Mouse (Mus musculus): ENCODE measurements around the gene Tbc1d16. TPM values are rescaled to one million over a fixed set of nuclear protein-coding genes. Genes with fewer than 3 reads are reported as not detected.

Gene Tbc1d16
- polyA plus RNA-seq, 2 experiments, result 16.3 to 29.2 TPM

DNA sequence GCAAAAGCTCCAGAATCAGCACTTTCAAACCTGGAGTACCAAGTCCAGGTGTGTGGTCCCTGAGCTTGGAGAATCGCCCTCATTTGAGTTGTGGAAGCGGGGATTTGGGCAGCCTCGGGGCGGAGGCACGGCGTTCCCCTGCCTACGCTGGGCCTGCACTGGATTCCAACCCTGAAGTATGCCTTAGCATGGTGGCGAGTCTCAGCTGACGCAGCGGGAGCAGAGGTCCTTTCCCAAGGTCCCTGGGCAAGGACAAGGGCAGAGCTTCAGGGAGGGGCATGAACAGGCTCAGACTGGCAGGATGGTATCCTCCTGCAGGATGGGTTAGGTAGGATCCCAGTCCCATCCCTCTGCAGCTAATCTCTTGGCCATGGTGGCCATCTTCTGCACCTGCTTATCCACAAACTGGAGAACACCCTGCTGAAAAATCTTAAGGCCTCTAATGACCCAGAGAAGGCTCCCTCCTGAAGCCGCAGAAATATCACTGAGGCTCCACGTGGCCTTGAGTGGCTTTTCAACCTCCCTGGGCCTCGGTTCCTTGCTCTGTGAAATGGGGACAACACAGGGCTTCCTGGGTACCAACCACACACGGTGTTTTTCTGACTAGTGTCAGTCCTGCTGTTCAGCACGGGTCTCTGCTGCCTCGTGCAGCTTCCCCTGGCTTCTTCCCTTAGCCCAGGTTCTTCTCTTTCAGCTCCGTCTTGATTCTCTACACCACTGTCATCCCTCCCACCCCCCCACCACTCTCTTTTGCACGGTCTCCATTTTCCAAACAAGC lies 98.8 kb downstream of the Tbc1d16 start:
- Histone ChIP-seq H3K4me2 (replicated peaks; ENCODE audit: low read depth, low read length, severe bottlenecking) (peak overlapping the region; percentile 44), H3K27ac (replicated peaks; ENCODE audit: low read depth, low read length) (no peak overlapping the region), H3K4me1 (ENCODE audit: control insufficient read depth, insufficient read depth, low read length) (peaks cover 39% of the 10 kb centered on the region), H3K9me3 (ENCODE audit: control insufficient read depth, low read length) (no peaks in the 10 kb centered on the region), H3K27me3 (ENCODE audit: control insufficient read depth, insufficient read depth, low read length) (no peaks in the 10 kb centered on the region), H3K36me3 (ENCODE audit: control insufficient read depth, insufficient read depth, low read length) (no peaks in the 10 kb centered on the region), H3K4me3 (replicated peaks; ENCODE audit: low read length) (0 out of 2 replicates have a peak overlapping the region, but pooled peaks have one; percentile 20), H3K9ac (ENCODE audit: low read depth, low read length, severe bottlenecking) (no peak overlapping the region)
- DNase-seq (ENCODE audit: low spot score) (no peak), ATAC-seq (ENCODE audit: low FRiP score, low read depth) (no peak)
- WGBS, result 29% methylated on average over 18 of the region's 18 CpGs
- TF ChIP-seq POLR2A (IDR thresholded peaks at IDR 0.05; ENCODE audit: borderline replicate concordance, extremely low read depth, insufficient read depth, insufficient read length), result no peak

DNA sequence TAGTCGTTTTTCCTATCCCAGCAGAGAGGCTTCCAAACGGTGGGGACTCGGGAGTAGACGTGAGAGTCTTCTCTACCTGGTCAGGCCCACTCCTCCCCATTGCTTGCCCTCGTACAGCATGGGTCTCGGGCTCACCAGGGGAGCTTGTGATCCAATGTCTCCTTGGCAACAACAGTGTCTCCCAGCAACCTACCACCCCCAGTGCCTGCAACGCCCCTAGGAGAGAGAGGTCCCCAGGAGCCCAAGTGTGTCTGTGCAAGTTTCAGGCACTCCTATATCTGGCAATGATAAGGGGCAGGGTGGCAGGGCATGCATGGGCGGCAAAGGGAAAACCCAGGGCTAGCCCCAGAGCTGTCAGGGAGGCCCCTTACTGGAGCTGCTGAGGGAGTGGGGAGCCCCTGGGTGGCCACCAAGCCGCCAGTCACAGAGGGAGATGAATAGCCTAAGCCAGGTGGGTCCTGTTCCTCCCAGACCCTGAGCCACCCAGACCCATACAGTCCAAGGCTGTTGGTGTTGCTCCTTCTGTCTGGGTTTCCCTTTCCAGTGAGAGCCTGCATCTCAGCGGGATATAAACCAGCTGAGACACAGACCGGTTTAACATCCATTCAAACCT lies 99.5 kb downstream of the Tbc1d16 start:
- no peak for TF ChIP-seq POLR2A (IDR thresholded peaks at IDR 0.05; ENCODE audit: borderline replicate concordance, extremely low read depth, insufficient read depth, insufficient read length)
- Histone ChIP-seq H3K4me1 (ENCODE audit: control insufficient read depth, insufficient read depth, low read length) (peaks cover 36% of the 10 kb centered on the region), H3K27me3 (ENCODE audit: control insufficient read depth, insufficient read depth, low read length) (no peaks in the 10 kb centered on the region), H3K4me2 (replicated peaks; ENCODE audit: low read depth, low read length, severe bottlenecking) (no peak overlapping the region), H3K9ac (ENCODE audit: low read depth, low read length, severe bottlenecking) (no peak overlapping the region), H3K27ac (replicated peaks; ENCODE audit: low read depth, low read length) (no peak overlapping the region), H3K4me3 (replicated peaks; ENCODE audit: low read length) (no peak overlapping the region), H3K9me3 (ENCODE audit: control insufficient read depth, low read length) (no peaks in the 10 kb centered on the region), H3K36me3 (ENCODE audit: control insufficient read depth, insufficient read depth, low read length) (no peaks in the 10 kb centered on the region)
- 50% methylated on average over 11 of the region's 11 CpGs for WGBS
- ATAC-seq (ENCODE audit: low FRiP score, low read depth) (no peak), DNase-seq (ENCODE audit: low spot score) (no peak)

DNA sequence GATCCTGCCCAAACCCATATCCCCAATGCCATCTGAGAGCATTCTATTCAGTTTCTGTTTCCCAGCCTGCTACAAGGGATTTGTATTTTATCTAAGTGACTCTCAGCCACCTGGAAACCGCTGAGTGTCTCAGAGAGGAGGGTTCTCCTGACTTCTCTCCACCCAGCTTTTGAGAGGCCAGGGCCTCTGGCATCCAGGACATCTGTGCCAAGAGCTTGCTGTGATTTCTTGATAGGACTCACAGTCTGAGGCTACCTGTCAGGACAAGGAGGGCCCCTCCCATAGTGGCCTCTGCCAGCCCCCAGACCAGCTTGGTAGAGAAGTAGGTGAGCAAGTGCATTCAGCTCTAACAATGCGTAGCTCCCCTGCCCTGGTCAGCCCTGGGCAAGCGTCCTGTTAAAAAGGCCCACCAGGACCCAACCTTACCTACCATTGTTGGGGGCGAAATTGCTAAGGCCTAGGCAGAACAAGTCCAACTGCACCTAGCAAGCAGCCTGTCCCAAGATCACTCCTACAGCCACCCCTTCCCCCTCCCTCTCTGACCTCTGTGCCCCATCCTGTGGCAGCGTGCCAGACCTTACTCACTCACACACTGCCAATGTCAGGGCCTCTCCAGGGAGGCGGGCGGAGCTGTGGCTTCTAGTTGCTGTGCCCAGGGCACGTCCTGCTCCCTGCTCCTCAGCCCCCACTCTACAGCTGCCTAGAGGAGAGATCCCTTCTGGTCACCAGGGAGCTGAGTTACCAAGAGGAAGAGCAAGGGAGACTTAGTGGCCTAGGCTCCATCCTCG lies 100.4 kb downstream of the Tbc1d16 start:
- Histone ChIP-seq H3K4me3 (replicated peaks; ENCODE audit: low read length) (no peak overlapping the region), H3K9ac (ENCODE audit: low read depth, low read length, severe bottlenecking) (no peak overlapping the region), H3K27ac (replicated peaks; ENCODE audit: low read depth, low read length) (no peak overlapping the region), H3K4me2 (replicated peaks; ENCODE audit: low read depth, low read length, severe bottlenecking) (no peak overlapping the region), H3K9me3 (ENCODE audit: control insufficient read depth, low read length) (no peaks in the 10 kb centered on the region), H3K4me1 (ENCODE audit: control insufficient read depth, insufficient read depth, low read length) (peaks cover 34% of the 10 kb centered on the region), H3K27me3 (ENCODE audit: control insufficient read depth, insufficient read depth, low read length) (no peaks in the 10 kb centered on the region), H3K36me3 (ENCODE audit: control insufficient read depth, insufficient read depth, low read length) (no peaks in the 10 kb centered on the region)
- ATAC-seq (ENCODE audit: low FRiP score, low read depth) (no peak), DNase-seq (ENCODE audit: low spot score) (peak; percentile 37)
- WGBS, result 62% methylated on average over 9 of the region's 9 CpGs
- no peak for TF ChIP-seq POLR2A (IDR thresholded peaks at IDR 0.05; ENCODE audit: borderline replicate concordance, extremely low read depth, insufficient read depth, insufficient read length)

DNA sequence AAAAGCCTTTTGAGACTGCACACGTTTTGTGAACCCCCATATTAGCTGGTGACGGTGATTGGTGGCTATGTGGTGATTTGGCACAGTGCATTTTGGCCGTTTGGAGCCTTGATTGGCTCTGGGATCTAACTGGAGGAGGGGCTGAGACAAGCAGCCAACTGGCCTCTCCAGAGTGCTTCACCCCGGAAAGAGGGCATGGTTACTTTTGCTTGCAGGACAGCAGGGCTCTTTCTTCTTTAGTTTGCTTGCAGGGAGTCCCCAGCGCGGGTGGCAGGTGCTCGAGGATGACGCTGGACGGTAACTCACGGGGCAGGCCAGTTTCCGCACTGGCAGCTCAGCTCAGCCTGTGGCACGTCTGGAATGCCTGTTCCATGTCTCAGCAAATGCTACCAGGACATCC lies 101.2 kb downstream of the Tbc1d16 start:
- H3K36me3 ChIP-seq (ENCODE audit: control insufficient read depth, insufficient read depth, low read length), result no peaks in the 10 kb centered on the region
- no peak overlapping the region for H3K27ac ChIP-seq (replicated peaks; ENCODE audit: low read depth, low read length)
- H3K9ac ChIP-seq (ENCODE audit: low read depth, low read length, severe bottlenecking), result no peak overlapping the region
- no peaks in the 10 kb centered on the region for H3K27me3 ChIP-seq (ENCODE audit: control insufficient read depth, insufficient read depth, low read length)
- DNase-seq (ENCODE audit: low spot score), result no peak
- no peak for TF ChIP-seq POLR2A (IDR thresholded peaks at IDR 0.05; ENCODE audit: borderline replicate concordance, extremely low read depth, insufficient read depth, insufficient read length)
- no peak overlapping the region for H3K4me3 ChIP-seq (replicated peaks; ENCODE audit: low read length)
- ATAC-seq (ENCODE audit: low FRiP score, low read depth), result no peak
- 41% methylated on average over 11 of the region's 12 CpGs for WGBS
- peaks cover 34% of the 10 kb centered on the region for H3K4me1 ChIP-seq (ENCODE audit: control insufficient read depth, insufficient read depth, low read length)
- H3K4me2 ChIP-seq (replicated peaks; ENCODE audit: low read depth, low read length, severe bottlenecking), result no peak overlapping the region; the same call in 1 of the 2 replicates
- H3K9me3 ChIP-seq (ENCODE audit: control insufficient read depth, low read length), result no peaks in the 10 kb centered on the region

Data from limb, embryonic 14.5 days (tissue).